In genomic region chr5:122653112-122653445, GRCm38 (mm10) we compare ENCODE assay signal across 7 mouse cellular contexts. TPM values are rescaled to one million over a fixed set of nuclear protein-coding genes. Genes with fewer than 3 reads are reported as not detected.
DNase-seq lines count a peak whose midpoint lies in the region; ATAC-seq and TF ChIP-seq lines count a peak whose summit lies in the region.

No protein-coding gene starts in this region.

- WGBS in lung, embryonic 14.5 days: 59% methylated on average over 10 of the region's 10 CpGs
- WGBS in lung, postnatal 0 days: 62% methylated on average over 10 of the region's 10 CpGs
- WGBS in embryonic facial prominence, embryonic 14.5 days: 66% methylated on average over 10 of the region's 10 CpGs
- WGBS in limb, embryonic 11.5 days: 82% methylated on average over 10 of the region's 10 CpGs
- WGBS in neural tube, embryonic 14.5 days: 34% methylated on average over 10 of the region's 10 CpGs

- DNase-seq in lung, embryonic 14.5 days: no peak
- DNase-seq in lung, postnatal 0 days (ENCODE audit: low spot score): no peak
- no peak for DNase-seq in embryonic facial prominence, embryonic 14.5 days (ENCODE audit: low spot score)
- DNase-seq in limb, embryonic 11.5 days (ENCODE audit: low spot score): peak; percentile 28
- DNase-seq in adrenal gland, postnatal 4 days (ENCODE audit: low spot score in 2 of 2): no peak
- no peak for DNase-seq in kidney, postnatal 36 days

- no peak overlapping the region for H3K9ac ChIP-seq in lung, embryonic 14.5 days
- H3K9ac ChIP-seq in lung, postnatal 0 days (replicated peaks; ENCODE audit: low read depth): no peak overlapping the region
- H3K9ac ChIP-seq in embryonic facial prominence, embryonic 14.5 days (ENCODE audit: low read depth, low read length): peak overlapping the region; percentile 17; the same call in 1 of the 2 replicates
- H3K9ac ChIP-seq in limb, embryonic 11.5 days (ENCODE audit: low read length): no peak overlapping the region
- no peak overlapping the region for H3K9ac ChIP-seq in neural tube, embryonic 14.5 days (replicated peaks; ENCODE audit: low read depth, low read length)

- H3K9me3 ChIP-seq in lung, embryonic 14.5 days (ENCODE audit: low read depth, low read length): no peaks in the 10 kb centered on the region
- H3K9me3 ChIP-seq in lung, postnatal 0 days (ENCODE audit: low read length): no peaks in the 10 kb centered on the region
- H3K9me3 ChIP-seq in embryonic facial prominence, embryonic 14.5 days (ENCODE audit: control insufficient read depth, low read length): no peaks in the 10 kb centered on the region
- H3K9me3 ChIP-seq in limb, embryonic 11.5 days (ENCODE audit: control insufficient read depth, low read length): no peaks in the 10 kb centered on the region
- H3K9me3 ChIP-seq in neural tube, embryonic 14.5 days (ENCODE audit: control insufficient read depth, low read length): no peaks in the 10 kb centered on the region

- TF ChIP-seq CTCF in lung, embryonic 14.5 days (IDR thresholded peaks at IDR 0.05; ENCODE audit: low read depth): no peak
- TF ChIP-seq CTCF in lung, postnatal 0 days (IDR thresholded peaks at IDR 0.05): no peak

- peaks cover 4% of the 10 kb centered on the region for H3K4me1 ChIP-seq in lung, embryonic 14.5 days (ENCODE audit: insufficient read depth)
- H3K4me1 ChIP-seq in lung, postnatal 0 days (ENCODE audit: insufficient read depth, low read depth, low read length): 0 out of 2 replicates have a peak, but pooled peaks cover 6% of the 10 kb centered on the region
- H3K4me1 ChIP-seq in embryonic facial prominence, embryonic 14.5 days (ENCODE audit: control insufficient read depth, insufficient read depth, low read length): peaks cover 12% of the 10 kb centered on the region
- H3K4me1 ChIP-seq in limb, embryonic 11.5 days (ENCODE audit: control insufficient read depth, insufficient read depth, low read length): peaks cover 5% of the 10 kb centered on the region; the same call in 1 of the 2 replicates
- H3K4me1 ChIP-seq in neural tube, embryonic 14.5 days (ENCODE audit: control insufficient read depth, insufficient read depth, low read length): peaks cover 21% of the 10 kb centered on the region

- no peaks in the 10 kb centered on the region for H3K36me3 ChIP-seq in lung, embryonic 14.5 days (ENCODE audit: insufficient read depth)
- no peaks in the 10 kb centered on the region for H3K36me3 ChIP-seq in lung, postnatal 0 days (ENCODE audit: insufficient read depth, low read length)
- no peaks in the 10 kb centered on the region for H3K36me3 ChIP-seq in embryonic facial prominence, embryonic 14.5 days (ENCODE audit: control insufficient read depth, insufficient read depth, low read length)
- H3K36me3 ChIP-seq in limb, embryonic 11.5 days (ENCODE audit: control insufficient read depth, insufficient read depth, low read length): no peaks in the 10 kb centered on the region
- H3K36me3 ChIP-seq in neural tube, embryonic 14.5 days (ENCODE audit: control insufficient read depth, insufficient read depth, low read length): no peaks in the 10 kb centered on the region

- H3K27me3 ChIP-seq in lung, embryonic 14.5 days (ENCODE audit: insufficient read depth, low read length): no peaks in the 10 kb centered on the region
- H3K27me3 ChIP-seq in lung, postnatal 0 days (replicated peaks; ENCODE audit: insufficient read depth, low read length): no peaks in the 10 kb centered on the region
- no peaks in the 10 kb centered on the region for H3K27me3 ChIP-seq in embryonic facial prominence, embryonic 14.5 days (replicated peaks; ENCODE audit: control insufficient read depth, insufficient read depth, low read length)
- H3K27me3 ChIP-seq in limb, embryonic 11.5 days (ENCODE audit: control insufficient read depth, insufficient read depth, low read length): no peaks in the 10 kb centered on the region
- H3K27me3 ChIP-seq in neural tube, embryonic 14.5 days (ENCODE audit: control insufficient read depth, insufficient read depth, low read length): no peaks in the 10 kb centered on the region

- TF ChIP-seq EP300 in lung, postnatal 0 days (IDR thresholded peaks at IDR 0.05): no peak

- peak overlapping the region; percentile 67; the same call in 1 of the 2 replicates for H3K27ac ChIP-seq in lung, embryonic 14.5 days (ENCODE audit: low read depth)
- H3K27ac ChIP-seq in lung, postnatal 0 days (ENCODE audit: low read length): no peak overlapping the region
- no peak overlapping the region for H3K27ac ChIP-seq in embryonic facial prominence, embryonic 14.5 days (replicated peaks; ENCODE audit: low read depth, low read length)
- H3K27ac ChIP-seq in limb, embryonic 11.5 days (replicated peaks; ENCODE audit: low read depth, low read length): no peak overlapping the region; the same call in 1 of the 2 replicates
- peak overlapping the region; percentile 79 for H3K27ac ChIP-seq in neural tube, embryonic 14.5 days (ENCODE audit: low read depth, low read length)

- ATAC-seq in lung, embryonic 14.5 days (ENCODE audit: insufficient read depth): no peak
- no peak for ATAC-seq in lung, postnatal 0 days
- ATAC-seq in embryonic facial prominence, embryonic 14.5 days (ENCODE audit: low read depth): no peak
- ATAC-seq in limb, embryonic 11.5 days (ENCODE audit: insufficient number of reproducible peaks, low FRiP score, low TSS enrichment, low read depth): no peak
- no peak for ATAC-seq in neural tube, embryonic 14.5 days (ENCODE audit: low read depth)

- H3K4me3 ChIP-seq in lung, embryonic 14.5 days (ENCODE audit: low read depth, low read length): no peak overlapping the region
- no peak overlapping the region for H3K4me3 ChIP-seq in lung, postnatal 0 days (ENCODE audit: low read depth, low read length)
- no peak overlapping the region for H3K4me3 ChIP-seq in embryonic facial prominence, embryonic 14.5 days (ENCODE audit: low read depth, low read length)
- no peak overlapping the region for H3K4me3 ChIP-seq in limb, embryonic 11.5 days (ENCODE audit: low read depth, low read length)
- no peak overlapping the region for H3K4me3 ChIP-seq in neural tube, embryonic 14.5 days (ENCODE audit: low read depth, low read length)

- H3K4me2 ChIP-seq in lung, embryonic 14.5 days: peak overlapping the region; percentile 1; the same call in 1 of the 2 replicates
- no peak overlapping the region for H3K4me2 ChIP-seq in lung, postnatal 0 days (replicated peaks; ENCODE audit: low read depth, low read length)
- H3K4me2 ChIP-seq in embryonic facial prominence, embryonic 14.5 days (ENCODE audit: low read depth, low read length): peak overlapping the region; percentile 21; the same call in 1 of the 2 replicates
- no peak overlapping the region for H3K4me2 ChIP-seq in limb, embryonic 11.5 days (ENCODE audit: low read depth, severe bottlenecking)
- no peak overlapping the region for H3K4me2 ChIP-seq in neural tube, embryonic 14.5 days (ENCODE audit: low read depth, low read length)

RNA-seq across cellular contexts. Expression of gene P2rx7, which starts 9.4 kb away (rescaled TPM):
- 1.3 and 2.7 TPM in 2 replicates for polyA plus RNA-seq in lung, embryonic 14.5 days (2014; fragmentation: Nextera tagmentation; extraction: Ambion mirVana)
- 6.7 and 7.0 TPM in 2 replicates for polyA plus RNA-seq in lung, postnatal 0 days (2015; fragmentation: Nextera tagmentation; extraction: Ambion mirVana)
- polyA plus RNA-seq in embryonic facial prominence, embryonic 14.5 days (2014; fragmentation: Nextera tagmentation; extraction: Ambion mirVana): 2.1 and 2.3 TPM in 2 replicates
- 0.32 and 0.45 TPM in 2 replicates for polyA plus RNA-seq in limb, embryonic 11.5 days (2014; fragmentation: Nextera tagmentation; extraction: Ambion mirVana)
- polyA plus RNA-seq in neural tube, embryonic 14.5 days (2014; fragmentation: Nextera tagmentation; extraction: Ambion mirVana): 3.2 and 5.3 TPM in 2 replicates
- total RNA-seq in adrenal gland, postnatal 4 days (2021): 1 to 10 TPM; 4.0 to 4.6 TPM

RNA-seq across cellular contexts. Expression of gene Ift81, which starts 38.8 kb away (rescaled TPM):
- polyA plus RNA-seq in lung, embryonic 14.5 days (2014; fragmentation: Nextera tagmentation; extraction: Ambion mirVana): 38.4 and 39.6 TPM in 2 replicates
- 29.5 and 38.5 TPM in 2 replicates for polyA plus RNA-seq in lung, postnatal 0 days (2015; fragmentation: Nextera tagmentation; extraction: Ambion mirVana)
- 36.7 and 38.7 TPM in 2 replicates for polyA plus RNA-seq in embryonic facial prominence, embryonic 14.5 days (2014; fragmentation: Nextera tagmentation; extraction: Ambion mirVana)
- 39.6 and 41.6 TPM in 2 replicates for polyA plus RNA-seq in limb, embryonic 11.5 days (2014; fragmentation: Nextera tagmentation; extraction: Ambion mirVana)
- polyA plus RNA-seq in neural tube, embryonic 14.5 days (2014; fragmentation: Nextera tagmentation; extraction: Ambion mirVana): 55.4 and 68.6 TPM in 2 replicates
- total RNA-seq in adrenal gland, postnatal 4 days (2021): 10 to 100 TPM; 20.2 to 24.3 TPM

RNA-seq across cellular contexts. Expression of gene P2rx4, which starts 54.3 kb away (rescaled TPM):
- 13.1 and 15.7 TPM in 2 replicates for polyA plus RNA-seq in lung, embryonic 14.5 days (2014; fragmentation: Nextera tagmentation; extraction: Ambion mirVana)
- polyA plus RNA-seq in lung, postnatal 0 days (2015; fragmentation: Nextera tagmentation; extraction: Ambion mirVana): 57.8 and 61.1 TPM in 2 replicates
- polyA plus RNA-seq in embryonic facial prominence, embryonic 14.5 days (2014; fragmentation: Nextera tagmentation; extraction: Ambion mirVana): 20.1 and 22.2 TPM in 2 replicates
- polyA plus RNA-seq in limb, embryonic 11.5 days (2014; fragmentation: Nextera tagmentation; extraction: Ambion mirVana): 4.9 and 6.6 TPM in 2 replicates
- 12.3 and 14.4 TPM in 2 replicates for polyA plus RNA-seq in neural tube, embryonic 14.5 days (2014; fragmentation: Nextera tagmentation; extraction: Ambion mirVana)
- 10 to 100 TPM; 32.9 to 44.8 TPM for total RNA-seq in adrenal gland, postnatal 4 days (2021)

Comparison
In these comparisons a context has a peak if more than half of its experiments do, and no peak if none do; other contexts are left out.
1. H3K27ac ChIP-seq: peak in lung, embryonic 14.5 days (single experiment) and neural tube, embryonic 14.5 days (single experiment); none in lung, postnatal 0 days (single experiment), embryonic facial prominence, embryonic 14.5 days (single experiment) and limb, embryonic 11.5 days (single experiment).
2. H3K4me2 ChIP-seq: peak in lung, embryonic 14.5 days (single experiment) and embryonic facial prominence, embryonic 14.5 days (single experiment); none in lung, postnatal 0 days (single experiment), limb, embryonic 11.5 days (single experiment) and neural tube, embryonic 14.5 days (single experiment).